Mouse (Mus musculus): Measurements from ENCODE around the gene Tmem43. TPM values are rescaled to one million over a fixed set of nuclear protein-coding genes. Genes with fewer than 3 reads are reported as not detected.
A peak's percentile ranks its signal among the peaks of the same experiment; 100 is the strongest.
"Not testable (repeated sequence)": the region's sequence is repeated elsewhere in the genome, so short reads cannot be mapped to it uniquely, and the experiment has no call there.

The Tmem43 gene
- total and polyA plus RNA-seq, 2 experiments from 2014 or later, result 47.8 to 79.5 TPM

DNA sequence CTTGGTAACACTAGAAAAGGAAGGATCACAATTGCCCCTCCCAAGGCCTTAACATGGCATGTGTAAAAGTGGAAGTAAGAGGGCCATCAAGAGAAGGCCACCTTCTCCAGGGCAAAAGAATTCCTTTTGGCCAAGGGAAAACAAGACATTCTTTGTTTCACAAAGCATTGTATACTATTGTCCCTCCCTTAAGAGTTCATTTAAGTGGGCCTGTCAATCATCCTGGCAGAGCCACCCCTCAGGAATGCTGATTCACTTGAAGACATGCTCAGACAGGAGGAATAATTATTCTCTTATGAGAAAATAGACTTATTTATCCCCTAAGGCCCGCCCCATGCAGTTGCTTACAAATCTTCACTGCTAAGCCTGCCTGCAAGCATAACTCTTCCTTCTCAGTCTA lies 21.4 kb upstream of the Tmem43 start:
- Histone ChIP-seq H3K9me3 (ENCODE audit: low read length) (no peaks in the 10 kb centered on the region), H3K9ac (replicated peaks; ENCODE audit: low read length) (no peak overlapping the region), H3K4me1 (ENCODE audit: insufficient read depth, low read length) (no peaks in the 10 kb centered on the region), H3K4me3 (ENCODE audit: low read length) (no peak overlapping the region), H3K4me2 (ENCODE audit: low read depth, low read length) (no peak overlapping the region), H3K27ac (no peak overlapping the region), H3K36me3 (ENCODE audit: insufficient read depth, low read length) (no peaks in the 10 kb centered on the region), H3K27me3 (ENCODE audit: insufficient read depth, low read length) (no peaks in the 10 kb centered on the region)
- 54% methylated on average over 1 of the region's 1 CpGs for WGBS
- no peak for TF ChIP-seq CTCF (IDR thresholded peaks at IDR 0.05; ENCODE audit: low read depth)
- no peak for ATAC-seq
- no peak for DNase-seq (ENCODE audit: low spot score)

DNA sequence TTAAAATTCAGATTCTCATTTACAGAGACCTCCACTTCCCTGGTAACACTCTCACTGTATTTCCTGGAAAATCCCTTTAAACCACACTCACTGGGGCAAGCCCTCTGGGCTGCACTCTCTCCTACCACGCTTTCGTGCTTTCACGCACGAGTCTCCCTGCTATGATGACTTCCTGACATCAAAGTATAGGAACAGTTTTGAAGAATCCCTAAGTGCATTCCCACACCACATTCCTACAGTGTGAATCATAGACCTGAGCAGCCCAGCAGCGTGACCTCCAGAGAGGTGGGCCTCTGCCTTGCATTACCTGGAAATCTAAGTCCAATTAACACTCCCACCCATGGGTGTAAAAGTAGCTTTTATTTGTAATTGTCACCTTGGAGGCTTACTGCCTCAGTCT lies 19.0 kb upstream of the Tmem43 start:
- Histone ChIP-seq H3K27me3 (ENCODE audit: insufficient read depth, low read length) (no peaks in the 10 kb centered on the region), H3K4me3 (ENCODE audit: low read length) (no peak overlapping the region), H3K9me3 (ENCODE audit: low read length) (no peaks in the 10 kb centered on the region), H3K36me3 (ENCODE audit: insufficient read depth, low read length) (no peaks in the 10 kb centered on the region), H3K4me1 (ENCODE audit: insufficient read depth, low read length) (no peaks in the 10 kb centered on the region), H3K9ac (replicated peaks; ENCODE audit: low read length) (no peak overlapping the region), H3K27ac (no peak overlapping the region), H3K4me2 (ENCODE audit: low read depth, low read length) (no peak overlapping the region)
- no peak for DNase-seq (ENCODE audit: low spot score)
- no peak for TF ChIP-seq CTCF (IDR thresholded peaks at IDR 0.05; ENCODE audit: low read depth)
- WGBS, result 75% methylated on average over 5 of the region's 5 CpGs
- no peak for ATAC-seq

DNA sequence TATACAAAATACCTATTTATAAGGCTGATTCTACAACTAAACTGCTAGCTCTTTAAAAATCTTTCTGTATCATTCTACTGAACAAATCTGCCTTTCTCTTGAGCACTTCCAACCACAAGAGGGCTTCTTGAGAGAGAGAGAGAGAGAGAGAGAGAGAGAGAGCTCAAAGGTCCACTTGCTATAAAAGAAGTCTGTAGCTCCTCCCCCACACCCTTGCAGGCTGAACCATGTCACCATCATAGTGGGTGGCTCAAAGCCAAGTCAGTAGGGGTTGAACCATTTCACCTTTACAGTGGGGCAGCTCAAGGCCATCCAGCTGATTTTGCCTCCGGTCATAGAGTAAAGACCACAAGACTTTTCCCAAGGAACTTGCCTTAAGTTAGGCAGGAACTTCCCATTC lies 14.0 kb upstream of the Tmem43 start:
- no peak overlapping the region for H3K9ac ChIP-seq (replicated peaks; ENCODE audit: low read length)
- 0 out of 2 replicates have a peak, but pooled peaks cover 8% of the 10 kb centered on the region for H3K36me3 ChIP-seq (ENCODE audit: insufficient read depth, low read length)
- no peak overlapping the region for H3K4me3 ChIP-seq (ENCODE audit: low read length)
- no peak overlapping the region for H3K27ac ChIP-seq
- H3K4me1 ChIP-seq (ENCODE audit: insufficient read depth, low read length), result no peaks in the 10 kb centered on the region
- no peak for ATAC-seq
- no peaks in the 10 kb centered on the region for H3K9me3 ChIP-seq (ENCODE audit: low read length)
- 100% methylated on average over 1 of the region's 1 CpGs for WGBS
- DNase-seq (ENCODE audit: low spot score), result no peak
- no peaks in the 10 kb centered on the region for H3K27me3 ChIP-seq (ENCODE audit: insufficient read depth, low read length)
- 0 out of 2 replicates have a peak, but pooled peaks have one; percentile 6 for TF ChIP-seq CTCF (IDR thresholded peaks at IDR 0.05; ENCODE audit: low read depth)
- no peak overlapping the region for H3K4me2 ChIP-seq (ENCODE audit: low read depth, low read length)

GRCm38 (mm10) chr6:91465756-91466155 lies 7.7 kb upstream of the Tmem43 start:
- H3K9me3 ChIP-seq (ENCODE audit: low read length), result no peaks in the 10 kb centered on the region
- TF ChIP-seq CTCF (IDR thresholded peaks at IDR 0.05; ENCODE audit: low read depth), result no peak
- H3K4me2 ChIP-seq (ENCODE audit: low read depth, low read length), result no peak overlapping the region
- no peaks in the 10 kb centered on the region for H3K4me1 ChIP-seq (ENCODE audit: insufficient read depth, low read length)
- H3K36me3 ChIP-seq (ENCODE audit: insufficient read depth, low read length), result peaks cover 32% of the 10 kb centered on the region
- H3K9ac ChIP-seq (replicated peaks; ENCODE audit: low read length), result no peak overlapping the region
- no peak overlapping the region for H3K4me3 ChIP-seq (ENCODE audit: low read length)
- no peak for DNase-seq (ENCODE audit: low spot score)
- H3K27ac ChIP-seq, result no peak overlapping the region
- 85% methylated on average over 2 of the region's 2 CpGs for WGBS
- no peak for ATAC-seq
- H3K27me3 ChIP-seq (ENCODE audit: insufficient read depth, low read length), result no peaks in the 10 kb centered on the region

DNA sequence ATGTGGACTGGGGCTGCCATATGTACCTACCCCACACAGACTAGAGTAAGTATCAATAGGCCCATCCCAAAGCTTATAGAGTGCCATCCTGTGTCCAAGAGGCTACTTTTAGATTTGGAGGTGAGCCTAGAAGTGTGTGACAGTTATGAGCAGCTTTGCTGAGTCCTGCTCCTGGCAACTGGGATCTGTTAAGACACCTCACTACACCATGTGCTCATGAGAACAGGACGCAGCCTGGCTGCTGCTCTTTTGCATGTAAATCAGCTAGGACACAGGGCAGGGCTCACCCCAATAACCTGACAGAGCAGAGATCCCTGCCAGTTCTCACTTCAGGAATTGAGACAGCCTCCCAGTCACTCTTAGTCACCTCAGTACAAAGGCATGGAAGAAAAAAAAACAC lies 6.4 kb upstream of the Tmem43 start:
- TF ChIP-seq CTCF (IDR thresholded peaks at IDR 0.05; ENCODE audit: low read depth), result no peak
- peaks cover 35% of the 10 kb centered on the region for H3K36me3 ChIP-seq (ENCODE audit: insufficient read depth, low read length)
- 82% methylated on average over 1 of the region's 1 CpGs for WGBS

GRCm38 (mm10) chr6:91470712-91471111 lies 2.8 kb upstream of the Tmem43 start:
- WGBS, result 84% methylated on average over 2 of the region's 2 CpGs
- no peak for DNase-seq (ENCODE audit: low spot score)
- H3K27me3 ChIP-seq (ENCODE audit: insufficient read depth, low read length), result no peaks in the 10 kb centered on the region

More for the DNA sequence above, 6.4 kb upstream of the Tmem43 start:
- ATAC-seq (no peak), DNase-seq (ENCODE audit: low spot score) (no peak)
- no peak overlapping the region for H3K27ac ChIP-seq
- H3K4me1 ChIP-seq (ENCODE audit: insufficient read depth, low read length), result peaks cover 1% of the 10 kb centered on the region
- H3K9ac ChIP-seq (replicated peaks; ENCODE audit: low read length), result no peak overlapping the region
- H3K4me3 ChIP-seq (ENCODE audit: low read length), result no peak overlapping the region
- H3K9me3 ChIP-seq (ENCODE audit: low read length), result no peaks in the 10 kb centered on the region
- H3K27me3 ChIP-seq (ENCODE audit: insufficient read depth, low read length), result no peaks in the 10 kb centered on the region
- no peak overlapping the region for H3K4me2 ChIP-seq (ENCODE audit: low read depth, low read length)

DNA sequence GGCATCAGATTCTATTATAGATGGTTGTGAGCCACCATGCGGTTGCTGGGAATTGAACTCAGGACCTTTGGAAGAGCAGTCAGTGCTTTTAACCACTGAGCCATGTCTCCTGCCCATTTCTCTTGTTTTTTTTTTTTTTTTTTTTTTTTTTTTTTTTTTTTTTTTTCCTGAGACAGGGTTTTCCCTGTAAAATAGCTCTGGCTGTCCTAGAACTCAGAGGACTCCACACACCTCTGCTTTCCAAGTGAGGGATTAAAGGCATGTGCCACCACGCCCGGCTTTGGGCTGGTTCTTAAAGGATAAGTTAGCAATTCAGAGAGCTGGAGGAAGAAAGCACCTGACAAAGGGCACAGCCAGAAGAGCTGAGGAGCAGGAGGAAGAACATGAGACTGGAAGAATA lies 2.1 kb upstream of the Tmem43 start:
- WGBS, result 93% methylated on average over 3 of the region's 3 CpGs

More at GRCm38 (mm10) chr6:91470712-91471111, 2.8 kb upstream of the Tmem43 start:
- no peak overlapping the region for H3K4me3 ChIP-seq (ENCODE audit: low read length)
- H3K4me2 ChIP-seq (ENCODE audit: low read depth, low read length), result no peak overlapping the region
- TF ChIP-seq CTCF (IDR thresholded peaks at IDR 0.05; ENCODE audit: low read depth), result no peak
- no peaks in the 10 kb centered on the region for H3K9me3 ChIP-seq (ENCODE audit: low read length)
- no peak overlapping the region for H3K9ac ChIP-seq (replicated peaks; ENCODE audit: low read length)
- H3K4me1 ChIP-seq (ENCODE audit: insufficient read depth, low read length), result peaks cover 14% of the 10 kb centered on the region
- no peak overlapping the region for H3K27ac ChIP-seq
- peaks cover 19% of the 10 kb centered on the region; the same call in 1 of the 2 replicates for H3K36me3 ChIP-seq (ENCODE audit: insufficient read depth, low read length)
- no peak for ATAC-seq

More for the DNA sequence above, 2.1 kb upstream of the Tmem43 start:
- not testable (repeated sequence) for H3K4me3 ChIP-seq (ENCODE audit: low read length); H3K9me3 ChIP-seq (ENCODE audit: low read length); H3K9ac ChIP-seq (replicated peaks; ENCODE audit: low read length); DNase-seq (ENCODE audit: low spot score); H3K27ac ChIP-seq; H3K4me2 ChIP-seq (ENCODE audit: low read depth, low read length); ATAC-seq; H3K27me3 ChIP-seq (ENCODE audit: insufficient read depth, low read length)
- Histone ChIP-seq H3K36me3 (ENCODE audit: insufficient read depth, low read length) (peaks cover 15% of the 10 kb centered on the region; the same call in 1 of the 2 replicates), H3K4me1 (ENCODE audit: insufficient read depth, low read length) (peaks cover 14% of the 10 kb centered on the region)

Data from hindbrain, postnatal 0 days (tissue).